Mouse (Mus musculus): Measurements from ENCODE around the gene Ndn. TPM values are rescaled to one million over a fixed set of nuclear protein-coding genes. Genes with fewer than 3 reads are reported as not detected.

Gene Ndn
- not detected in 4 replicates for total RNA-seq (2023; ENCODE audit: inconsistent age)

GRCm38 (mm10) chr7:62346269-62346668 is at the start of gene Ndn:
Ndn (plus strand) TSS chr7:62346569.

GRCm38 (mm10) chr7:62376510-62377304 is 30.3 kb downstream of the Ndn start, which contains the start of gene Magel2:
Magel2 (plus strand) TSS chr7:62377010.

Other genes starting within 250 kb of the Ndn start
- gene Magel2, start 30.4 kb downstream of the Ndn start, total RNA-seq (2023; ENCODE audit: inconsistent age) = not detected in 4 replicates
- gene Mkrn3, start 73.6 kb downstream of the Ndn start, total RNA-seq (2023; ENCODE audit: inconsistent age) = 0.29 TPM in 1 of 4 replicates, not detected in the others
- gene Peg12, start 117.9 kb downstream of the Ndn start, total RNA-seq (2023; ENCODE audit: inconsistent age) = 0.18 to 0.32 TPM in 2 of 4 replicates, not detected in the others

Data from B cell, adult (primary cell).